Comparison of ENCODE assay signal across 7 mouse cellular contexts in the genomic region with DNA sequence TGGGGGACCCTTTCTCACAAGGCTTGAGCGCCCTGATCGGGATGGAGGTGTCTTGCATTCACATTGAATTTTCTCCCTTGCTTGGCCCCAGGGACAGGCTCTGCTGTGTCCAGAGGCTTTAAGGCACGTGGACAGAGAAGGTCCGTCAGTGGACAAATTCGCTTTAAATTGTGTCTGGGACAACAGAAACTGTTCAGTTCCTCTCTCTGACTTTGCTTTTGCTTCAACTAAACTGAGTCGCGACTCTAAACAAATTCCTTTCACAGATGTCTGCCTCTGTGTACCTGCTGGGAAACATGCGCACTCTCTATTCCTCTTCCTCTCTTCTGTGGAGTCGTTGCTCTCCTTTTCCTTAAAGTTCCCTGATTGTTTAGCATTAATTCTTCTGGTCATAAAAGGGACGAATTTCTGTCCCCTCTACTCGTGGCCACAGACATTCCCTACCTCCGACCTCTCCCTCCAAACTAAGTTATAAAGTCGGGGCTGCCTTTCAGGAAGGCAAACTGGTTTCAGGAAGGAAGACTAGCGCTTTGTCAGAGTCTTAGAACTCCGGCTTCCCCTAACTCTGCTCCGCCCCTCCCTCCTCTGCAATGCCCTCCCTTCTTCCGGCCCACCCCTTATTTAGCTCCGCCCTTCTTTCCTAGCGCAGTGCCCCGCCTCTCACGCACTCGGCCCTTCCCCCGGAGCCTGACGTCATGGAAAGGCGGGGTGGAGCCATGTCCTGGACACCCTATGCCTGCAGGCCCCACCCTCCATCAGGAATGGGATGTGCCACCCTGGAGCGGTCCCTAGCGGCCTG. TPM values are rescaled to one million over a fixed set of nuclear protein-coding genes. Genes with fewer than 3 reads are reported as not detected.
DNase-seq lines count a peak whose midpoint lies in the region; ATAC-seq lines count a peak whose summit lies in the region.

No protein-coding gene starts in this region.

- peak overlapping the region; percentile 49 for H3K4me3 ChIP-seq in intestine, embryonic 16.5 days (ENCODE audit: low read length)
- peak overlapping the region; percentile 39 for H3K4me3 ChIP-seq in midbrain, embryonic 11.5 days (ENCODE audit: low read depth, low read length)

- peak; percentile 99 for DNase-seq in adrenal gland, adult 18-20 months (ENCODE audit: low spot score in 2 of 2)
- peak; percentile 99 for DNase-seq in embryo, embryonic 11 days
- DNase-seq in gastrocnemius, postnatal 36 days, result peak; percentile 99
- DNase-seq in left cerebral cortex, postnatal 36 days (ENCODE audit: low spot score in 2 of 2), result peak; percentile 98
- DNase-seq in midbrain, embryonic 11.5 days (ENCODE audit: low spot score, missing footprints), result peak; percentile 100
- peak; percentile 99 for DNase-seq in skeletal muscle tissue, adult 2 months (ENCODE audit: low read depth, low spot score)

- no peaks in the 10 kb centered on the region for H3K36me3 ChIP-seq in intestine, embryonic 16.5 days (ENCODE audit: control insufficient read depth, insufficient read depth, low read length)
- no peaks in the 10 kb centered on the region for H3K36me3 ChIP-seq in midbrain, embryonic 11.5 days (ENCODE audit: control insufficient read depth, insufficient read depth, low read length)

- WGBS in intestine, embryonic 16.5 days, result 1% methylated on average over 27 of the region's 27 CpGs
- WGBS in midbrain, embryonic 11.5 days, result 2% methylated on average over 27 of the region's 27 CpGs

- peaks cover 46% of the 10 kb centered on the region for H3K4me1 ChIP-seq in intestine, embryonic 16.5 days (ENCODE audit: control insufficient read depth, insufficient read depth, low read length)
- H3K4me1 ChIP-seq in midbrain, embryonic 11.5 days (ENCODE audit: control insufficient read depth, insufficient read depth, low read length), result peaks cover 5% of the 10 kb centered on the region; the same call in 1 of the 2 replicates

- H3K9me3 ChIP-seq in intestine, embryonic 16.5 days (ENCODE audit: control insufficient read depth, low read length), result no peaks in the 10 kb centered on the region
- H3K9me3 ChIP-seq in midbrain, embryonic 11.5 days (ENCODE audit: control insufficient read depth, low read length), result no peaks in the 10 kb centered on the region

- peak overlapping the region; percentile 67 for H3K9ac ChIP-seq in intestine, embryonic 16.5 days (ENCODE audit: low read depth, low read length)
- peak overlapping the region; percentile 65 for H3K9ac ChIP-seq in midbrain, embryonic 11.5 days (ENCODE audit: low read length)

- peak overlapping the region; percentile 69 for H3K4me2 ChIP-seq in intestine, embryonic 16.5 days (ENCODE audit: low read depth, low read length)
- H3K4me2 ChIP-seq in midbrain, embryonic 11.5 days, result peak overlapping the region; percentile 70

- peak overlapping the region; percentile 92 for H3K27ac ChIP-seq in intestine, embryonic 16.5 days (ENCODE audit: low read length)
- H3K27ac ChIP-seq in midbrain, embryonic 11.5 days (ENCODE audit: low read depth, low read length), result peak overlapping the region; percentile 41

- no peaks in the 10 kb centered on the region for H3K27me3 ChIP-seq in intestine, embryonic 16.5 days (replicated peaks; ENCODE audit: control insufficient read depth, insufficient read depth, low read length)
- H3K27me3 ChIP-seq in midbrain, embryonic 11.5 days (ENCODE audit: control insufficient read depth, insufficient read depth, low read length), result no peaks in the 10 kb centered on the region

- intact Hi-C loops in gastrocnemius, postnatal 36 days (cut with DNase I), result no loop called here
- intact Hi-C loops in left cerebral cortex, postnatal 36 days (cut with DNase I), result loop anchor here (2.0 to 5.0 kb wide), 2 partner anchors 22 to 55 kb away; a partner anchor contains a TSS

- peak; percentile 93 for ATAC-seq in intestine, embryonic 16.5 days
- peak; percentile 99 for ATAC-seq in midbrain, embryonic 11.5 days (ENCODE audit: low FRiP score)

RNA-seq across cellular contexts. Expression of a gene that starts 56.9 kb away (rescaled TPM):
- total RNA-seq in adrenal gland, adult 18-20 months (2021), result 10 to 100 TPM; 49.3 to 58.6 TPM
- total RNA-seq in gastrocnemius, postnatal 36 days (2021), result 10 to 100 TPM; 16.0 to 18.2 TPM
- polyA plus RNA-seq in intestine, embryonic 16.5 days (2015; fragmentation: Nextera tagmentation; extraction: Ambion mirVana), result 5.1 TPM in 2 replicates
- total RNA-seq in left cerebral cortex, postnatal 36 days (2021), result 10 to 100 TPM; 13.4 to 19.0 TPM
- polyA plus RNA-seq in midbrain, embryonic 11.5 days (2014; fragmentation: Nextera tagmentation; extraction: Ambion mirVana), result 1.9 and 2.0 TPM in 2 replicates

Comparison
In these comparisons a context has a peak if more than half of its experiments do, and no peak if none do; other contexts are left out.
1. Peak in every context shown above with its lines: DNase-seq, ATAC-seq, H3K4me3 ChIP-seq and H3K27ac ChIP-seq.